Mouse (Mus musculus) lung, postnatal 0 days (tissue): Measurements from ENCODE around the gene Irf2bp2.

ENCODE experiments used
- CTCF ChIP-seq: IDR thresholded peaks from 2 replicates; pipeline ENCODE4 v1.5.1; 2016; ENCODE audit warnings: antibody characterized with exemption, mild to moderate bottlenecking
- EP300 ChIP-seq: IDR thresholded peaks from 2 replicates; pipeline ENCODE4 v1.6.1; 2016; ENCODE audit warnings: antibody characterized with exemption, mild to moderate bottlenecking, control low read depth

- TF ChIP-seq CTCF (no peak), EP300 (no peak)
Measured at GRCm38 (mm10) chr8:126578641-126579040, 15.1 kb downstream of the Irf2bp2 start.
